12 mouse cellular contexts compared by ENCODE assay signal in the genomic region with DNA sequence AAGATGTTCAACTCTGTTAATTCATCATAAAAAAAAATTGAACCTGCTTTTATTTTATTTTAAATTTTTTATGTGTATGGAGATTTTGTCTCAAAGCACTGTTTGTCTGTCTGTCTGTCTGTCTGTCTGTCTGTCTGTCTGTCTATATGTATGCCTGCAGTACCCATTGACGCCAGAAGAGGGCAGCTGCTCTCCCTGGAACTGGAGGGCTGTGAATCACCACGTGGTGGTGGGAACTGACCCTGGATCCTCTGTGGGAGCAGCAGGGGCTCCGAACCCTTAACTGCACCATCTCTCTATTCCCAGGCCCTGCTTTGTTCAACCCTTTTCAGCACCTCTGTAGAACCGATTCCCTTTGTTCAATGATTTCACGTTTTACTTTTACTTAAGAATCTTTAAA.
DNase-seq lines count a peak whose midpoint lies in the region; ATAC-seq and TF ChIP-seq lines count a peak whose summit lies in the region.
"Had no signal": no experiment of that assay in that cellular context is flagged by ENCODE, and none has a peak within 500 bp of the region (broad histone marks: within the 10 kb centered on the region; RNA-seq: fewer than 3 reads in every experiment).

No protein-coding gene starts in this region.

- no peaks in the 10 kb centered on the region for H3K36me3 ChIP-seq in liver, embryonic 12.5 days
- no peaks in the 10 kb centered on the region for H3K36me3 ChIP-seq in ES-E14 (ENCODE audit: control insufficient read depth, insufficient read depth, low read length, poor library complexity, severe bottlenecking)
- no peaks in the 10 kb centered on the region for H3K36me3 ChIP-seq in embryonic facial prominence, embryonic 10.5 days (replicated peaks)
- H3K36me3 ChIP-seq: liver, embryonic 15.5 days had no signal

- 55% methylated on average over 5 of the region's 5 CpGs for WGBS in liver, embryonic 12.5 days (ENCODE audit: insufficient replicate concordance)
- 70% methylated on average over 5 of the region's 5 CpGs for WGBS in embryonic facial prominence, embryonic 10.5 days

- peak; percentile 4 for DNase-seq in liver
- DNase-seq in ES-E14 (ENCODE audit: low read depth, low spot score) = peak; percentile 26
- DNase-seq in testis, postnatal 10 days (ENCODE audit: low spot score) = peak; percentile 41
- DNase-seq in embryonic facial prominence, embryonic 10.5 days (ENCODE audit: low spot score) = no peak
- DNase-seq in cerebellum, adult 9-11 months = no peak
- DNase-seq: cerebellum, adult 9-10 months; gastrocnemius, postnatal 14 days; heart, postnatal 4 days had no signal

- H3K9me3 ChIP-seq in liver, embryonic 12.5 days (replicated peaks) = no peaks in the 10 kb centered on the region
- no peaks in the 10 kb centered on the region for H3K9me3 ChIP-seq in ES-E14 (ENCODE audit: control insufficient read depth, insufficient read depth, low read depth, low read length)
- peaks cover 2% of the 10 kb centered on the region; the same call in 1 of the 2 replicates for H3K9me3 ChIP-seq in embryonic facial prominence, embryonic 10.5 days
- H3K9me3 ChIP-seq: liver, embryonic 15.5 days had no signal

- no peak for ATAC-seq in liver, embryonic 12.5 days
- ATAC-seq: activated CD4-positive, CD25-positive, alpha-beta regulatory T cell, adult 4 months had no signal

- TF ChIP-seq CTCF in bone marrow macrophage, adult 2 months (IDR thresholded peaks at IDR 0.05; ENCODE audit: low read depth, low read length) = peak; percentile 33; the same call in 1 of the 2 replicates

- H3K4me1 ChIP-seq in liver, embryonic 12.5 days = no peaks in the 10 kb centered on the region
- H3K4me1 ChIP-seq in ES-E14 (ENCODE audit: control insufficient read depth in 2 of 2, insufficient read depth in 2 of 2, low read length in 2 of 2, poor library complexity in 1 of 2) = no peaks in the 10 kb centered on the region
- no peaks in the 10 kb centered on the region for H3K4me1 ChIP-seq in bone marrow macrophage, adult 2 months (ENCODE audit: control insufficient read depth, insufficient read depth, low read length)
- peaks cover 15% of the 10 kb centered on the region for H3K4me1 ChIP-seq in embryonic facial prominence, embryonic 10.5 days
- H3K4me1 ChIP-seq: liver, embryonic 15.5 days had no signal

- in situ Hi-C loops in ES-E14 (cut with MboI; ENCODE audit: low sequenced_read_pairs in 2 of 2, unreplicated experiment in 2 of 2) = no loop called here

- TF ChIP-seq POLR2A in bone marrow macrophage, adult 2 months (IDR thresholded peaks at IDR 0.05; ENCODE audit: borderline replicate concordance, low read depth, low read length) = no peak

- no peak overlapping the region for H3K9ac ChIP-seq in liver, embryonic 12.5 days
- no peak overlapping the region for H3K9ac ChIP-seq in ES-E14 (ENCODE audit: insufficient read depth, low read depth, low read length, poor library complexity, severe bottlenecking)
- H3K9ac ChIP-seq: liver, embryonic 15.5 days had no signal

- H3K4me2 ChIP-seq in liver, embryonic 12.5 days = no peak overlapping the region
- H3K4me2 ChIP-seq: liver, embryonic 15.5 days had no signal

- H3K4me3 ChIP-seq in liver, embryonic 12.5 days = no peak overlapping the region
- H3K4me3 ChIP-seq in ES-E14 (ENCODE audit: insufficient read depth in 1 of 2, low read depth in 1 of 2, low read length in 2 of 2, poor library complexity in 1 of 2, severe bottlenecking in 1 of 2) = no peak overlapping the region
- H3K4me3 ChIP-seq in bone marrow macrophage, adult 2 months (ENCODE audit: insufficient read depth, low read length) = no peak overlapping the region
- no peak overlapping the region for H3K4me3 ChIP-seq in embryonic facial prominence, embryonic 10.5 days
- H3K4me3 ChIP-seq: liver, embryonic 15.5 days had no signal

- H3K27ac ChIP-seq in liver, embryonic 12.5 days = no peak overlapping the region
- H3K27ac ChIP-seq in ES-E14 (ENCODE audit: insufficient read depth, low read depth, low read length, poor library complexity, severe bottlenecking) = no peak overlapping the region
- H3K27ac ChIP-seq in bone marrow macrophage, adult 2 months (ENCODE audit: insufficient read depth, low read depth, low read length) = no peak overlapping the region
- H3K27ac ChIP-seq in embryonic facial prominence, embryonic 10.5 days (replicated peaks) = no peak overlapping the region
- H3K27ac ChIP-seq: liver, embryonic 15.5 days had no signal

- H3K27me3 ChIP-seq in liver, embryonic 12.5 days (replicated peaks) = no peaks in the 10 kb centered on the region
- no peaks in the 10 kb centered on the region for H3K27me3 ChIP-seq in embryonic facial prominence, embryonic 10.5 days (replicated peaks; ENCODE audit: low read depth, poor library complexity, severe bottlenecking)
- H3K27me3 ChIP-seq: liver, embryonic 15.5 days had no signal

TF ChIP-seq in ES-E14, 5 proteins besides CTCF, POLR2A, EP300 and RAD21:
- TF ChIP-seq MAFK (IDR thresholded peaks at IDR 0.05; ENCODE audit: insufficient read depth, low read depth, low read length) (no peak), ZC3H11A (IDR thresholded peaks at IDR 0.05; ENCODE audit: borderline replicate concordance, low read depth, low read length) (peak; percentile 30; the same call in 1 of the 2 replicates)
TF ChIP-seq in ES-E14: peak in this region for 1.

Comparison
In these comparisons a context has a peak if more than half of its experiments do, and no peak if none do; other contexts are left out.
1. DNase-seq: peak in liver (single experiment), ES-E14 (single experiment) and testis, postnatal 10 days (single experiment); none in embryonic facial prominence, embryonic 10.5 days (single experiment) and cerebellum, adult 9-11 months (single experiment).